ENCODE assay signal across 8 mouse cellular contexts in the genomic region with DNA sequence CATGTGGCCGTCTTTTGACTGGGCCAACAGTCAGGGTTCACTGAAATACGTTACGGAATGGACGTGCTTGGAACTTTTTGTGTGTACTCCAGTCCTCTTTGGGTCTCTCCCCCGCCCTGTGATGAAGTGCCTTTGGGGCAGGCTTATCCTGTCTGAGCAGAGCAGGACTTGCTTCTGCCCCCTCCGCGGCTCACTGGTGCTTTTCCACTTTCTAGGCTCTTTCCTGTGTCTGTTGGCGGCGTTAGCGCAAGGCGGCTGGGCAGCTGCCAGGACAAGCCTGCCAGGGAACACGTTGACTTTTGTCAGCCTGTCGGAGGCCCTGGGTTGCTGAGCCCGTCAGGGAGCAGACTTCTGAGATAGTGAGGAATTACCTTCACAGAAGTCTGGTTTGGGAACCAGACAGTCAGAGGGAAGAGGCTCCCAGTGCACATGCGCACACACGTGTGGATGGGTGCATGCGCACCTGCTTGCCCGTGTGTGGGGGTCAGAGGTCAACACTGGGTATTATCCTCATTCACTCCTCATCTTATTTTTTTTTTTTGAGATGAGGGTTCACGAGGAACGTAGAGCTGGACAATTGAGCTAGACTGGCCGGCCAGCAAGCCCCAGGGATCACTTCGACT. TPM values are rescaled to one million over a fixed set of nuclear protein-coding genes. Genes with fewer than 3 reads are reported as not detected.
DNase-seq lines count a peak whose midpoint lies in the region; ATAC-seq and TF ChIP-seq lines count a peak whose summit lies in the region.

No protein-coding gene starts in this region.

- H3K36me3 ChIP-seq in megakaryocyte, embryonic 14.5 days (replicated peaks; ENCODE audit: low read length) = peaks cover 21% of the 10 kb centered on the region
- no peaks in the 10 kb centered on the region for H3K36me3 ChIP-seq in lung, postnatal 0 days (ENCODE audit: insufficient read depth, low read length)

- peaks cover 32% of the 10 kb centered on the region for H3K27me3 ChIP-seq in megakaryocyte, embryonic 14.5 days (replicated peaks)
- no peaks in the 10 kb centered on the region for H3K27me3 ChIP-seq in lung, postnatal 0 days (replicated peaks; ENCODE audit: insufficient read depth, low read length)

- no peak overlapping the region for H3K9ac ChIP-seq in lung, postnatal 0 days (replicated peaks; ENCODE audit: low read depth)

- peaks cover 45% of the 10 kb centered on the region for H3K4me1 ChIP-seq in megakaryocyte, embryonic 14.5 days
- peaks cover 4% of the 10 kb centered on the region; the same call in 1 of the 2 replicates for H3K4me1 ChIP-seq in lung, postnatal 0 days (ENCODE audit: insufficient read depth, low read depth, low read length)

- 33% methylated on average over 22 of the region's 22 CpGs for WGBS in lung, postnatal 0 days

- H3K27ac ChIP-seq in lung, postnatal 0 days (ENCODE audit: low read length) = peak overlapping the region; percentile 16; the same call in 1 of the 2 replicates

- peak; percentile 60 for DNase-seq in brain, embryonic 14.5 days (ENCODE audit: low read depth)
- peak; percentile 36 to 43 for DNase-seq in gastrocnemius, postnatal 36 days
- peak; percentile 72 to 77 for DNase-seq in kidney, adult 8-10 months
- DNase-seq in lung, postnatal 0 days (ENCODE audit: low spot score) = peak; percentile 68
- DNase-seq in thymus, postnatal 25 days = no peak

- 0 out of 2 replicates have a peak, but pooled peaks have one; percentile 22 for TF ChIP-seq EP300 in lung, postnatal 0 days (IDR thresholded peaks at IDR 0.05)

- ATAC-seq in megakaryocyte, adult 5-6 weeks (ENCODE audit: poor library complexity, severe bottlenecking) = no peak
- ATAC-seq in lung, postnatal 0 days = peak; percentile 73
- no peak for ATAC-seq in erythroblast, adult 5-6 weeks (replicated peaks; ENCODE audit: low FRiP score, poor library complexity, severe bottlenecking)

- H3K9me3 ChIP-seq in megakaryocyte, embryonic 14.5 days = peaks cover 11% of the 10 kb centered on the region
- no peaks in the 10 kb centered on the region for H3K9me3 ChIP-seq in lung, postnatal 0 days (ENCODE audit: low read length)

- no peak for TF ChIP-seq POLR2A in brain, embryonic 14.5 days (IDR thresholded peaks at IDR 0.05; ENCODE audit: borderline replicate concordance, extremely low read depth, insufficient read depth, insufficient read length, poor library complexity, severe bottlenecking)

- no peak for TF ChIP-seq CTCF in brain, embryonic 14.5 days (IDR thresholded peaks at IDR 0.05; ENCODE audit: borderline replicate concordance, extremely low read depth, insufficient read depth, insufficient read length)
- peak; percentile 15; the same call in 1 of the 2 replicates for TF ChIP-seq CTCF in lung, postnatal 0 days (IDR thresholded peaks at IDR 0.05)

- intact Hi-C loops in gastrocnemius, postnatal 36 days (cut with DNase I) = loop anchor here (2.0 kb wide), 1 partner anchor 67 kb away; no protein-coding TSS in a partner anchor

- H3K4me3 ChIP-seq in megakaryocyte, embryonic 14.5 days (replicated peaks) = peak overlapping the region; percentile 3
- H3K4me3 ChIP-seq in lung, postnatal 0 days (ENCODE audit: low read depth, low read length) = no peak overlapping the region

- 0 out of 2 replicates have a peak overlapping the region, but pooled peaks have one; percentile 0 for H3K4me2 ChIP-seq in lung, postnatal 0 days (replicated peaks; ENCODE audit: low read depth, low read length)

RNA-seq across cellular contexts. Expression of a gene that starts 8.5 kb away (rescaled TPM):
- polyA plus RNA-seq in megakaryocyte, embryonic 14.5 days (2012; ENCODE audit: insufficient read depth, low replicate concordance) = 10.2 and 60.3 TPM in 2 replicates
- total RNA-seq in megakaryocyte, adult 5-6 weeks (2015) = 33.9 and 37.3 TPM in 2 replicates
- 33.7 and 39.3 TPM in 2 replicates for total RNA-seq in megakaryocyte, adult 5-6 weeks (2017)
- 31.6 and 37.0 TPM in 2 replicates for polyA plus RNA-seq in brain, embryonic 14.5 days (2012; rRNA removed)
- 10 to 100 TPM; 29.7 to 34.2 TPM for total RNA-seq in gastrocnemius, postnatal 36 days (2021)
- polyA plus RNA-seq in lung, postnatal 0 days (2015; fragmentation: Nextera tagmentation; extraction: Ambion mirVana) = 60.4 and 66.1 TPM in 2 replicates
- total RNA-seq in erythroblast, adult 5-6 weeks (2015; ENCODE audit: low replicate concordance) = 4.8 and 11.1 TPM in 2 replicates
- total RNA-seq in erythroblast, adult 5-6 weeks (2017; ENCODE audit: low replicate concordance) = 4.7 and 4.9 TPM in 2 replicates
